Mouse (Mus musculus) heart, embryonic 13.5 days (tissue): ENCODE measurements around the gene Kbtbd4. TPM values are rescaled to one million over a fixed set of nuclear protein-coding genes. Genes with fewer than 3 reads are reported as not detected.

Experiments
- ATAC-seq: fragments of 200-750 bp; cut with Nextera tagmentation; 2 replicates; pipeline ENCODE4 v1.8.0; 2017; ENCODE audit warnings: moderate TSS enrichment; ENCODE audit not compliant: insufficient number of reproducible peaks, low FRiP score, low TSS enrichment; ENCODE audit errors: extremely low read depth
- H3K27ac ChIP-seq: fragments of 300-500 bp; sonication (generic); replicated peaks from 2 replicates; pipeline ENCODE4 v1.5.1; 2015; ENCODE audit warnings: moderate library complexity, mild to moderate bottlenecking, inconsistent platforms
- H3K27me3 ChIP-seq: fragments of 300-500 bp; sonication (generic); replicated peaks from 2 replicates; pipeline ENCODE4 v1.6.1; 2015; ENCODE audit warnings: mild to moderate bottlenecking, inconsistent platforms
- H3K36me3 ChIP-seq: fragments of 300-500 bp; sonication (generic); 2 replicates; pipeline ENCODE4 v1.6.1; 2015; ENCODE audit warnings: mild to moderate bottlenecking, inconsistent platforms
- H3K4me1 ChIP-seq: fragments of 300-500 bp; sonication (generic); 2 replicates; pipeline ENCODE4 v1.6.1; 2015; ENCODE audit warnings: inconsistent platforms
- H3K4me2 ChIP-seq: fragments of 300-500 bp; sonication (generic); 2 replicates; pipeline ENCODE4 v1.6.1; 2015; ENCODE audit warnings: inconsistent platforms, mild to moderate bottlenecking, moderate library complexity
- H3K4me3 ChIP-seq: fragments of 300-500 bp; sonication (generic); 2 replicates; pipeline ENCODE4 v1.5.1; 2015; ENCODE audit warnings: moderate library complexity, mild to moderate bottlenecking, inconsistent platforms
- H3K9ac ChIP-seq: fragments of 300-500 bp; sonication (generic); 2 replicates; pipeline ENCODE4 v1.6.1; 2015; ENCODE audit warnings: inconsistent platforms, mild to moderate bottlenecking, moderate library complexity
- H3K9me3 ChIP-seq: fragments of 300-500 bp; sonication (generic); 2 replicates; pipeline ENCODE4 v1.6.1; 2016; ENCODE audit warnings: inconsistent platforms
- WGBS: fragments of 180-500 bp; shearing (Covaris S2); methylation state at CpG from one replicate; pipeline ENCODE4 v1.1.7; 2015; ENCODE audit warnings: mixed read lengths; 5-methylcytosine and 5-hydroxymethylcytosine counted together
- polyA plus RNA-seq: library from polyadenylated mRNA; unstranded; fragments of >200 nt; fragmentation: Nextera tagmentation; extraction: Ambion mirVana; gene quantifications from 2 replicates; pipeline ENCODE4 v1.2.1, GENCODE M21; 2015

The Kbtbd4 gene
- polyA plus RNA-seq, result 26.8 and 27.7 TPM in 2 replicates

GRCm38 (mm10) chr2:90904076-90904855 is at the start of gene Kbtbd4, which contains the start of gene Ndufs3:
Gene Kbtbd4 (plus strand): TSS chr2:90904740.
Gene Ndufs3 (minus strand): TSS chr2:90904827.
- Histone ChIP-seq H3K4me3 (peak within 1 kb of the TSS; percentile 82), H3K36me3 (peaks cover 68% of the 10 kb centered on the region), H3K4me1 (peaks cover 31% of the 10 kb centered on the region), H3K27me3 (no peaks in the 10 kb centered on the region), H3K27ac (peak within 1 kb of the TSS; percentile 94), H3K9me3 (no peaks in the 10 kb centered on the region), H3K4me2 (peak within 1 kb of the TSS; percentile 84), H3K9ac (peak within 1 kb of the TSS; percentile 96)
- peak; percentile 83 for ATAC-seq
- WGBS, result under 1% methylated on average over 43 of the region's 43 CpGs

DNA sequence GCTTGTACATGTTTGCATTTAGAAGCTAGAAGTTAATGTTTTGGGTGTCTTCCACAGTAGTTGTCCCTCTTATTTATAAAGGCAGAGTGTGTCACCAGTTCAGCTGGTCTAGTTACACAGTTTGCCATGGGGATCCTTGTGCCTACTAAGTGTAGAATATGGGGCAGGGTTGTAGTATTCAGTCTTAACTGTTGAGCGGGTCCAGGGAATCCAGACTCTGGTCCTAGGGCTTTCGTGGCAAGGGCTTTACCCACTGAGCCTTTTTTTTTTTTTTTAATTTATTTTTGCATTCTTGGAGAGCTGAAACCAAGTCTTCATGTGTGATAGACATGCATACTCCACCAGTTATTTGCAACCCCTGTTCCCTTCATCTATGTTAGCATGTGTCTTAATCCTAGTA is 43.1 kb upstream of the Kbtbd4 start:
- H3K4me3 ChIP-seq, result no peak overlapping the region
- WGBS, result 93% methylated on average over 2 of the region's 2 CpGs
- H3K36me3 ChIP-seq, result peaks cover 97% of the 10 kb centered on the region
- H3K4me2 ChIP-seq, result no peak overlapping the region
- H3K9ac ChIP-seq, result no peak overlapping the region
- ATAC-seq, result no peak
- no peaks in the 10 kb centered on the region for H3K4me1 ChIP-seq
- H3K27ac ChIP-seq, result no peak overlapping the region
- H3K27me3 ChIP-seq, result no peaks in the 10 kb centered on the region
- no peaks in the 10 kb centered on the region for H3K9me3 ChIP-seq

GRCm38 (mm10) chr2:90864184-90864583 is 40.4 kb upstream of the Kbtbd4 start:
- no peak overlapping the region for H3K4me2 ChIP-seq
- no peak for ATAC-seq
- peaks cover 10% of the 10 kb centered on the region for H3K4me1 ChIP-seq
- no peaks in the 10 kb centered on the region for H3K27me3 ChIP-seq
- no peak overlapping the region for H3K4me3 ChIP-seq
- no peaks in the 10 kb centered on the region for H3K9me3 ChIP-seq
- peaks cover 91% of the 10 kb centered on the region for H3K36me3 ChIP-seq
- H3K27ac ChIP-seq, result no peak overlapping the region
- no peak overlapping the region for H3K9ac ChIP-seq

DNA sequence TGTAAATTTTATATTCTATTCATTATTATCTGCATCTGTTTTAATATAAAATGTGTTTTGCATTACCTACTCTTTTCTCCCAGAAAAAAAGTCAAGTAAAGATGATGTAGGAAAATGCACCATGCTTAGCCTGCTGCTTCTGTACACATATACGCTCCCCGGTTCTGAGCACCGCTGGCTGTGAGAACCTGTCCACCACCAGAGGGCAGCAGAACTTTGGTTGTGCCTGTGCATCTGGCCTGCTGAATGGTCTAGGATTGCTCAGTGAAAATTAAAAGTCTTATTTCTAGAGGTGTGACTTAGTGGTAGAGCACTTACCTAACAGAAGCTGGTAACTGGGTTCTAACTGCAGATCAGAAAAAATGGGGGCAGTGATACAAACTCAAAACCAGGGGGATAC is 38.0 kb upstream of the Kbtbd4 start:
- ATAC-seq, result no peak
- Histone ChIP-seq H3K4me2 (no peak overlapping the region), H3K9ac (no peak overlapping the region), H3K9me3 (no peaks in the 10 kb centered on the region), H3K27me3 (no peaks in the 10 kb centered on the region), H3K36me3 (peaks cover 68% of the 10 kb centered on the region), H3K4me3 (no peak overlapping the region), H3K4me1 (peaks cover 34% of the 10 kb centered on the region), H3K27ac (no peak overlapping the region)
- 25% methylated on average over 3 of the region's 3 CpGs for WGBS

DNA sequence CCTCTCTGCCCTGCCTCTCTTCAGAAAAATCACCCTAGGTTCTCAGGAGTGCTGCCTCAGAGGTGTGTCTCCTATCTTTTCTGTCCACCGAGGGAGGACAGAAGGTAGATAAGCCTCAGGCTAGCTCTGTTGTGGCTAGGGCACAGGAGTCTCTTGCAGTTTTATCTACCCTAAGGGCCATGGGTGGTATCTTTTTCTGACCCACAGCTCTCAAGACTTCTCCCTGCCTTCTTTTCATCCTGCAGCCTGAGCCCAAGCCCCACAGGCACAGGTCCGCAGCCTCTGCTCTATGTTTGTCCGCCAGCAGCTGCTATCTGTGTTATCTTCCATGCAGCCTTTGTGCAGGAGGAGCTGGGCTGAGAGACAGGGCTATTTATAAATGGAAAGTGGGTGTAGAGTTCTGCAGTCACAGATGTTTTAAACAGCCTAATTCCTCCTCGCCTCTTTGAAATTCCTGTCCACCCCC is 34.4 kb upstream of the Kbtbd4 start:
- Histone ChIP-seq H3K36me3 (peaks cover 31% of the 10 kb centered on the region), H3K9ac (peak overlapping the region; percentile 75), H3K4me1 (peaks cover 43% of the 10 kb centered on the region), H3K27ac (peak overlapping the region; percentile 97), H3K4me2 (peak overlapping the region; percentile 66), H3K4me3 (peak overlapping the region; percentile 25; the same call in 1 of the 2 replicates), H3K9me3 (no peaks in the 10 kb centered on the region; the same call in 1 of the 2 replicates), H3K27me3 (no peaks in the 10 kb centered on the region)
- peak; percentile 69; the same call in 1 of the 2 replicates for ATAC-seq
- WGBS, result under 1% methylated on average over 4 of the region's 4 CpGs

DNA sequence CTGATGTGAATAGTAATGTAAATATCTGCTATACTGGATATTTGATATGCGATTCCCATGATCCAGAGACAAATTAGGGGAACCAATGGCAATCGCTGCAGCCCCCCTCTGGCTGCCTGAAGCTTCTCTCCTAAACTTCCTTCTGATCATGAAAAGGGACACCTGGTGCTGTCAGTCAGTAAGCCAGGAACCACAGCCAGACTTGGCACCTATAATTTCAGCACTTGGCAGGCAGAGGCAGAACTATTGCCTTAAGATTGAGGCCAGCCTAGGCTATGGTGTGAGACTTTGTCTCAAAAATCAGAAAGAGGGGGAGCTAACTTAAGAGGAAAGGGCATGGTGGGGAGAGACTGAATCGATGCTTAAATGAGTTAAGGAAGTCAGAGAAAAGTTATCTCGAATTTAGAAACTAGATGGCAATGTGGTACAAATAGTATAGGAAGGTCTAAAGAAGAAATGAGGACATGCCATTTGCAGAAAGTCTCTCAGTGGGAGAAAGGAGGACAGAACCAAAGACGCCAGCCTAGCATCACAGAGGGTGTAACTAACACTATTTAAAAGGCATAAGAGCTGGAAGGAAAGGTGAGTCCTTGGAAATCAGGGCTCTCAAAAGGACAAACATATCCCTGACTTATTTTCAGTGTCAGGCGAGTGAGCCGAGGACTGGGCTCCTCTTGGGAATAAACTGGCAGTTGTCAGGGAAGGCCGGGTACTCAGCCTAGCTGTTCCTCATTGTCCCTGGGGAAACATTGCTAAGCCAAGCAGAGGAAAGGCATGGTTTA is 33.2 kb upstream of the Kbtbd4 start:
- H3K27me3 ChIP-seq, result no peaks in the 10 kb centered on the region
- H3K36me3 ChIP-seq, result peaks cover 20% of the 10 kb centered on the region
- no peaks in the 10 kb centered on the region; the same call in 1 of the 2 replicates for H3K9me3 ChIP-seq
- no peak overlapping the region for H3K9ac ChIP-seq
- no peak for ATAC-seq
- 51% methylated on average over 8 of the region's 8 CpGs for WGBS
- no peak overlapping the region for H3K4me3 ChIP-seq
- H3K4me2 ChIP-seq, result peak overlapping the region; percentile 66; the same call in 1 of the 2 replicates
- H3K27ac ChIP-seq, result peak overlapping the region; percentile 97
- H3K4me1 ChIP-seq, result peaks cover 43% of the 10 kb centered on the region

DNA sequence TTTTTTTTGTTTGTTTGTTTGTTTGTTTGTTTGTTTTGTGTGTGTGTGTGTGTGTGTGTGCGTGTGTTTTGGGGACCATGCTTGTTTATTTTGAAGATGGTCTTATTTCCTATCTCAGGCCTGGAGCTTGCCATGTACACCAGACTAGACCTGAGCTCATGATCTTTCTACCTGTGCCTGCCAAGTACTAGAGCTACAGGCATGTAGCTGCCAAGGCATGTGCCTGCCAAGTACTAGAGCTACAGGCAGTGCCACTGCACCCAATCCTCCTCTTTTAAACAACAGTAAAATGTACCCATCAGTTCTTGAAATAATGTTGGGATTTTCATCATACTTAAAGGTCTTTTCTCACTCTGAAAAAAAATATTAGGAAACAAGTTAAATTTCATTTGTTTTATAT is 30.5 kb upstream of the Kbtbd4 start:
- ATAC-seq, result no peak
- peaks cover 43% of the 10 kb centered on the region for H3K4me1 ChIP-seq
- 83% methylated on average over 1 of the region's 1 CpGs for WGBS

GRCm38 (mm10) chr2:90875239-90875638 is 29.3 kb upstream of the Kbtbd4 start:
- WGBS, result 53% methylated on average over 2 of the region's 2 CpGs
- Histone ChIP-seq H3K9me3 (no peaks in the 10 kb centered on the region; the same call in 1 of the 2 replicates), H3K4me1 (peaks cover 43% of the 10 kb centered on the region), H3K4me2 (no peak overlapping the region), H3K36me3 (no peaks in the 10 kb centered on the region), H3K4me3 (no peak overlapping the region), H3K27ac (no peak overlapping the region), H3K9ac (no peak overlapping the region; the same call in 1 of the 2 replicates), H3K27me3 (no peaks in the 10 kb centered on the region)
- ATAC-seq, result no peak

More for the DNA sequence above, 30.5 kb upstream of the Kbtbd4 start:
- Histone ChIP-seq H3K36me3 (no peaks in the 10 kb centered on the region), H3K9me3 (no peaks in the 10 kb centered on the region; the same call in 1 of the 2 replicates), H3K27me3 (no peaks in the 10 kb centered on the region), H3K4me3 (no peak overlapping the region), H3K9ac (no peak overlapping the region), H3K27ac (no peak overlapping the region), H3K4me2 (no peak overlapping the region)

DNA sequence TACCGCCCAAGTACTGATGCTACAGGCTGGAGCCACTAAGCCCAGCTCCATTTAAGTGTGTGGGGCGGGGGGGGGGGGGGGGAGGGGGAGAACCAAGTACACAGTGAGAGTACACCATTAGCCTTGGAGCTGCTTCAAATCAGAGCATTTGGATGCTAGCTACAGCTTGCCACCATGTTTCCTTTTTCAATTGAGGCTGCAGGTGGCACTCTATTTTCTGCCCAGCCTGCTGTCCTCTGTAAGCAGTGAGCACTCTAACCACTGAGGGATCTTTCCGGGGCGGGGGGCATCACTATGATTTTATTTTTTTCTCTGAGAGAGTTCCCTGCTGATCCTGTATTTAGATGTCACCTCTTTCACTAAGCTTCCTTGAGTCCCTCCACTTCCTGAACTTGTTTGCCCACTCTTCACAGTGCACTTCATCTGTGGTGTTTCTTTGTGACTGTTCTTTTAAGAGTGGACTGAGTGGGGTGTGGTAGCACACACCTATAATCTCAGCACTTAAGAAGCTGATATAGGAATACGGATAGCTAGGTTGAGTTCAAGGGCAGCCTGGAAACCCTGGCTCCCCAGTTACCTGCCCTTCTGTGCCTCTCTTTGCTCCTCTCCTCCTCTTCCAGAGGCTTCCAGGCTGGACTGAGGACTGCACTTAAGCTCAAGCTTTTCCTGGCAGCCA is 26.8 kb upstream of the Kbtbd4 start:
- Histone ChIP-seq H3K4me2 (no peak overlapping the region), H3K36me3 (no peaks in the 10 kb centered on the region), H3K4me1 (peaks cover 22% of the 10 kb centered on the region), H3K9me3 (no peaks in the 10 kb centered on the region; the same call in 1 of the 2 replicates), H3K27me3 (peaks cover 6% of the 10 kb centered on the region; the same call in 1 of the 2 replicates), H3K27ac (no peak overlapping the region), H3K4me3 (no peak overlapping the region), H3K9ac (no peak overlapping the region)
- WGBS, result 38% methylated on average over 5 of the region's 5 CpGs
- ATAC-seq, result no peak

DNA sequence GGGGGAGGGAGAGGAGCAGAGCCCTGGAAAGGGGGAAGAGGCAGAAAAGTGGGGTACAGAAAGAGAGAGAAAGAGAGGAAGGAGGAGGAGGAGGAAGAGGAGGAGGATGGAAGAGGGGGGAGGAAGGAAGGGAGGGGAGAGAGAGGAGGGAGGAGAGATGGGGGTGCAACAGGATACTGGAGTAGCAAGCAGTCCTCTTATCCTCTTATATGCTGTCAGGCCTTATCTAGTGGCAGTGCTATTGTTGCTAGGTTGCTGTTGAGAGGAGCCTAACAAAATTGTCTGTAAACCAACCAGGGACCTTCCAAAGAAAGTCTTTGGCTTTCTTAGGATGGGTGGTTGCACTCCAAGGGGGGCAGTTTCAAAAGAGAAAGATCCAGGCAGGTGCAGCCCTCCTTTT is 25.1 kb upstream of the Kbtbd4 start:
- Histone ChIP-seq H3K9me3 (0 out of 2 replicates have a peak, but pooled peaks cover 5% of the 10 kb centered on the region), H3K4me1 (peaks cover 22% of the 10 kb centered on the region), H3K9ac (peak overlapping the region; percentile 44; the same call in 1 of the 2 replicates), H3K36me3 (no peaks in the 10 kb centered on the region), H3K4me3 (no peak overlapping the region), H3K27ac (no peak overlapping the region), H3K27me3 (peaks cover 12% of the 10 kb centered on the region; the same call in 1 of the 2 replicates), H3K4me2 (0 out of 2 replicates have a peak overlapping the region, but pooled peaks have one; percentile 35)
- ATAC-seq, result no peak
